Mouse (Mus musculus): Measurements from ENCODE around the gene Snx33. TPM values are rescaled to one million over a fixed set of nuclear protein-coding genes. Genes with fewer than 3 reads are reported as not detected.

The Snx33 gene
- total and polyA plus RNA-seq, 3 experiments = 2.2 to 3.5 TPM; not detected in 1

GRCm38 (mm10) chr9:56880790-56881189, 47.4 kb downstream of the Snx33 start:
- no peak overlapping the region for H3K9ac ChIP-seq (ENCODE audit: control insufficient read depth, low read depth, low read length, poor library complexity, severe bottlenecking)
- DNase-seq (ENCODE audit: low read depth, low spot score) = no peak
- no peaks in the 10 kb centered on the region; a peak in 1 of 4 replicates for H3K27me3 ChIP-seq (ENCODE audit: control insufficient read depth in 1 of 2, insufficient read depth in 2 of 2, low read length in 2 of 2)
- no peak for TF ChIP-seq SMC3 (IDR thresholded peaks at IDR 0.05; ENCODE audit: low read depth, low read length)
- TF ChIP-seq ETS1 (IDR thresholded peaks at IDR 0.05; ENCODE audit: low read depth, low read length) = no peak
- TF ChIP-seq KAT2A (conservative IDR thresholded peaks at IDR 0.05; ENCODE audit: low read depth, low read length) = no peak
- TF ChIP-seq ZC3H11A (IDR thresholded peaks at IDR 0.05; ENCODE audit: low read depth, low read length) = no peak
- TF ChIP-seq CHD2 (IDR thresholded peaks at IDR 0.05; ENCODE audit: low read length) = no peak
- no peak for TF ChIP-seq RCOR1 (IDR thresholded peaks at IDR 0.05; ENCODE audit: low read depth, low read length)
- no peak for TF ChIP-seq GATA1 (IDR thresholded peaks at IDR 0.05; ENCODE audit: low read depth, low read length)
- TF ChIP-seq HCFC1 (IDR thresholded peaks at IDR 0.05; ENCODE audit: low read depth, low read length) = no peak
- TF ChIP-seq TBP (IDR thresholded peaks at IDR 0.05; ENCODE audit: low read depth, low read length) = no peak
- TF ChIP-seq ELF1 (IDR thresholded peaks at IDR 0.05; ENCODE audit: low read depth, low read length) = no peak
- no peak for TF ChIP-seq NELFE (IDR thresholded peaks at IDR 0.05; ENCODE audit: low read depth, low read length)
- no peak for TF ChIP-seq E2F4 (IDR thresholded peaks at IDR 0.05; ENCODE audit: borderline replicate concordance, low read depth, low read length)
- no peak for TF ChIP-seq POLR2A (IDR thresholded peaks at IDR 0.05; ENCODE audit: control insufficient read depth in 1 of 2, insufficient read depth in 1 of 2, low read depth in 1 of 2, low read length in 2 of 2, poor library complexity in 1 of 2)
- no peak for TF ChIP-seq MAFK (IDR thresholded peaks at IDR 0.05; ENCODE audit: borderline replicate concordance, low read depth, low read length)
- no peak for TF ChIP-seq ZMIZ1 (IDR thresholded peaks at IDR 0.05; ENCODE audit: low read depth, low read length)
- TF ChIP-seq EP300 (IDR thresholded peaks at IDR 0.05; ENCODE audit: low read depth in 1 of 2, low read length in 2 of 2) = no peak
- TF ChIP-seq UBTF (IDR thresholded peaks at IDR 0.05; ENCODE audit: borderline replicate concordance, insufficient read depth, low read depth, low read length) = no peak
- TF ChIP-seq ZNF384 (IDR thresholded peaks at IDR 0.05; ENCODE audit: low read depth, low read length) = no peak
- no peaks in the 10 kb centered on the region for H3K4me1 ChIP-seq (ENCODE audit: control insufficient read depth in 1 of 2, insufficient read depth in 2 of 2, low read length in 2 of 2)
- no peaks in the 10 kb centered on the region for H3K36me3 ChIP-seq (ENCODE audit: control insufficient read depth in 1 of 2, insufficient read depth in 2 of 2, low read length in 2 of 2)
- H3K79me2 ChIP-seq (ENCODE audit: control insufficient read depth, insufficient read depth, low read length, poor library complexity) = no peaks in the 10 kb centered on the region
- no peak overlapping the region for H3K27ac ChIP-seq (ENCODE audit: control insufficient read depth, low read depth, low read length)
- H3K9me3 ChIP-seq (replicated peaks; ENCODE audit: insufficient read depth, low read length) = no peaks in the 10 kb centered on the region
- no peak overlapping the region for H3K4me3 ChIP-seq (ENCODE audit: control insufficient read depth in 1 of 2, insufficient read depth in 1 of 2, low read depth in 2 of 2, low read length in 2 of 2)

- DNase-seq (ENCODE audit: low read depth, low spot score) = no peak
- Histone ChIP-seq H3K79me2 (ENCODE audit: control insufficient read depth, insufficient read depth, low read length, poor library complexity) (no peaks in the 10 kb centered on the region), H3K9ac (ENCODE audit: control insufficient read depth, low read depth, low read length, poor library complexity, severe bottlenecking) (no peak overlapping the region), H3K9me3 (replicated peaks; ENCODE audit: insufficient read depth, low read length) (no peaks in the 10 kb centered on the region), H3K36me3 (ENCODE audit: control insufficient read depth in 1 of 2, insufficient read depth in 2 of 2, low read length in 2 of 2) (no peaks in the 10 kb centered on the region), H3K4me1 (ENCODE audit: control insufficient read depth in 1 of 2, insufficient read depth in 2 of 2, low read length in 2 of 2) (no peaks in the 10 kb centered on the region), H3K27ac (ENCODE audit: control insufficient read depth, low read depth, low read length) (no peak overlapping the region), H3K27me3 (ENCODE audit: control insufficient read depth in 1 of 2, insufficient read depth in 2 of 2, low read length in 2 of 2) (no peaks in the 10 kb centered on the region; a peak in 3 of 4 replicates), H3K4me3 (ENCODE audit: control insufficient read depth in 1 of 2, insufficient read depth in 1 of 2, low read depth in 2 of 2, low read length in 2 of 2) (no peak overlapping the region)
- TF ChIP-seq TCF12 (IDR thresholded peaks at IDR 0.05; ENCODE audit: low read depth, low read length) (no peak), SMC3 (IDR thresholded peaks at IDR 0.05; ENCODE audit: low read depth, low read length) (no peak), RAD21 (IDR thresholded peaks at IDR 0.05; ENCODE audit: low read depth, low read length) (no peak), BHLHE40 (IDR thresholded peaks at IDR 0.05; ENCODE audit: borderline replicate concordance, low read depth, low read length) (no peak), GATA1 (IDR thresholded peaks at IDR 0.05; ENCODE audit: low read depth, low read length) (no peak)
Observed at GRCm38 (mm10) chr9:56877284-56877683, 50.9 kb downstream of the Snx33 start.
